23 mouse cellular contexts compared by ENCODE assay signal in the genomic region with DNA sequence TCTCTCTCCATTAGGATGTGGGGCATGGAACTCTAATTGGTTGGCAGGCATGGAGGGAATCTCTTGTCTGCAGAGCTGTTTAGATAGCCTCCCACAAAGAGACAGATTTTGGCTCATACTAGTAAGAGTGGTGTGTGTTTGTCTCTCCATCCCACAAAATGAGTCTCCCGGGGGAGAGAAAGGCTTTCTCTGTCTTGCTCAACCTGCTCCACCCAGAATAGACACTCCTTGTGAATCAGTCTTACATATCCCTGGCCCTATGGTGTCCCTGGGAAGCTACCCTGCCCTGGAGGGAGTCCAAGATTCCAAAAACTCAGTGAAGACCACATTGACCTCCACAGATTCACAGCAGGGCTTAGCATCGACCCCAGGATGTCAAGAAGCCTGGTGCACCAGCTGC. TPM values are rescaled to one million over a fixed set of nuclear protein-coding genes. Genes with fewer than 3 reads are reported as not detected.
DNase-seq lines count a peak whose midpoint lies in the region; ATAC-seq and TF ChIP-seq lines count a peak whose summit lies in the region.
"Had no signal": no experiment of that assay in that cellular context is flagged by ENCODE, and none has a peak within 500 bp of the region (broad histone marks: within the 10 kb centered on the region; RNA-seq: fewer than 3 reads in every experiment).

No protein-coding gene starts in this region.

- peaks cover 52% of the 10 kb centered on the region for H3K4me1 ChIP-seq in hindbrain, embryonic 10.5 days (replicated peaks)
- peaks cover 32% of the 10 kb centered on the region for H3K4me1 ChIP-seq in hindbrain, embryonic 12.5 days
- H3K4me1 ChIP-seq in E14TG2a.4 (replicated peaks; ENCODE audit: low read depth, low read length) = peaks cover 80% of the 10 kb centered on the region
- H3K4me1 ChIP-seq in liver, embryonic 16.5 days (ENCODE audit: control insufficient read depth, low read depth, low read length) = peaks cover 42% of the 10 kb centered on the region

- no peak overlapping the region for H3K4me3 ChIP-seq in hindbrain, embryonic 10.5 days
- H3K4me3 ChIP-seq in hindbrain, embryonic 12.5 days = no peak overlapping the region
- peak overlapping the region; percentile 77 for H3K4me3 ChIP-seq in E14TG2a.4 (replicated peaks; ENCODE audit: low read length)
- no peak overlapping the region for H3K4me3 ChIP-seq in liver, embryonic 16.5 days (ENCODE audit: low read depth, low read length)
- H3K4me3 ChIP-seq: stomach, embryonic 15.5 days had no signal

- POLR2A ChIA-PET in Patski (lab: Charles Lee) = interaction anchor here (1.2 to 1.7 kb wide), 2 partner anchors 9 to 20 kb away, joined by 3 to 5 read pairs; no protein-coding TSS in a partner anchor

- 0 out of 2 replicates have a peak, but pooled peaks cover 6% of the 10 kb centered on the region for H3K27me3 ChIP-seq in hindbrain, embryonic 10.5 days (ENCODE audit: insufficient read depth, poor library complexity, severe bottlenecking)
- 0 out of 2 replicates have a peak, but pooled peaks cover 2% of the 10 kb centered on the region for H3K27me3 ChIP-seq in hindbrain, embryonic 12.5 days
- H3K27me3 ChIP-seq in E14TG2a.4 (ENCODE audit: insufficient read depth, low read length) (no peaks in the 10 kb centered on the region), Patski (no peaks in the 10 kb centered on the region)
- no peaks in the 10 kb centered on the region for H3K27me3 ChIP-seq in liver, embryonic 16.5 days (ENCODE audit: control insufficient read depth, insufficient read depth, low read depth, low read length)
- H3K27me3 ChIP-seq: forebrain, embryonic 15.5 days; limb, embryonic 13.5 days; stomach, embryonic 15.5 days had no signal

- TF ChIP-seq CTCF in E14TG2a.4 (conservative IDR thresholded peaks at IDR 0.05; ENCODE audit: low read length) (no peak), Patski (IDR thresholded peaks at IDR 0.05) (no peak)

- H3K4me2 ChIP-seq in hindbrain, embryonic 12.5 days (replicated peaks) = no peak overlapping the region
- no peak overlapping the region for H3K4me2 ChIP-seq in liver, embryonic 16.5 days (ENCODE audit: low read depth, low read length)

- no peak for ATAC-seq in hindbrain, embryonic 12.5 days (ENCODE audit: low FRiP score)
- peak; percentile 40 for ATAC-seq in Patski
- ATAC-seq in liver, embryonic 16.5 days (ENCODE audit: low read depth) = no peak
- ATAC-seq: CD4-positive, CD25-positive, alpha-beta regulatory T cell, adult 4 months; forebrain, embryonic 15.5 days had no signal

- peaks cover 22% of the 10 kb centered on the region for H3K36me3 ChIP-seq in hindbrain, embryonic 10.5 days
- peaks cover 12% of the 10 kb centered on the region; the same call in 1 of the 2 replicates for H3K36me3 ChIP-seq in hindbrain, embryonic 12.5 days
- peaks cover 28% of the 10 kb centered on the region for H3K36me3 ChIP-seq in E14TG2a.4 (ENCODE audit: insufficient read depth, low read length)
- no peaks in the 10 kb centered on the region; the same call in 1 of the 2 replicates for H3K36me3 ChIP-seq in liver, embryonic 16.5 days (ENCODE audit: control insufficient read depth, insufficient read depth)
- H3K36me3 ChIP-seq: forebrain, embryonic 15.5 days; stomach, embryonic 15.5 days had no signal

- WGBS in hindbrain, embryonic 10.5 days = 74% methylated on average over 2 of the region's 2 CpGs
- WGBS in hindbrain, embryonic 12.5 days = 59% methylated on average over 2 of the region's 2 CpGs
- WGBS in liver, embryonic 16.5 days (ENCODE audit: insufficient replicate concordance) = 57% methylated on average over 2 of the region's 2 CpGs

- H3K9me3 ChIP-seq in hindbrain, embryonic 10.5 days = no peaks in the 10 kb centered on the region
- no peaks in the 10 kb centered on the region for H3K9me3 ChIP-seq in hindbrain, embryonic 12.5 days (replicated peaks)
- no peaks in the 10 kb centered on the region for H3K9me3 ChIP-seq in E14TG2a.4 (ENCODE audit: low read length)
- no peaks in the 10 kb centered on the region for H3K9me3 ChIP-seq in liver, embryonic 16.5 days (replicated peaks; ENCODE audit: control insufficient read depth, low read length)
- H3K9me3 ChIP-seq: forebrain, embryonic 15.5 days; limb, embryonic 13.5 days; stomach, embryonic 15.5 days had no signal

- CTCF ChIA-PET in Patski (lab: Charles Lee) = interaction anchor here (0.9 to 3.2 kb wide), 5 partner anchors 14 to 29 kb away, joined by 3 to 13 read pairs (median 4); no protein-coding TSS in a partner anchor

- H3K9ac ChIP-seq in hindbrain, embryonic 12.5 days = no peak overlapping the region
- no peak overlapping the region for H3K9ac ChIP-seq in liver, embryonic 16.5 days (ENCODE audit: low read depth, low read length)
- H3K9ac ChIP-seq: forebrain, embryonic 15.5 days; limb, embryonic 13.5 days; stomach, embryonic 15.5 days had no signal

- DNase-seq in hindbrain, embryonic 10.5 days (ENCODE audit: low spot score) = no peak
- DNase-seq in Patski (ENCODE audit: low read depth, low spot score) = peak; percentile 95
- DNase-seq in adrenal gland, adult 18-20 months (ENCODE audit: low spot score in 2 of 2) = no peak
- no peak for DNase-seq in right cerebral cortex, postnatal 10 days (ENCODE audit: low spot score in 2 of 2)
- DNase-seq in heart, postnatal 36 days = no peak
- DNase-seq: heart, adult 18-20 months; kidney, adult 9 months; kidney, postnatal 4 days; lung, embryonic 14.5 days; lung, postnatal 4 days; right cerebral cortex, postnatal 14 days had no signal

- in situ Hi-C loops in Patski (cut with MboI; ENCODE audit: low pct_unique_long_range_greater_than_20kb) = loop anchor here (25.0 kb wide), 1 partner anchor 981 kb away; a partner anchor contains a TSS

- intact Hi-C loops in heart, postnatal 36 days (cut with DNase I) = loop anchor here (10.0 kb wide), 1 partner anchor 442 kb away; a partner anchor contains a TSS

- 0 out of 2 replicates have a peak overlapping the region, but pooled peaks have one; percentile 97 for H3K27ac ChIP-seq in hindbrain, embryonic 10.5 days
- no peak overlapping the region for H3K27ac ChIP-seq in hindbrain, embryonic 12.5 days
- H3K27ac ChIP-seq in liver, embryonic 16.5 days (ENCODE audit: low read length) = peak overlapping the region; percentile 68
- H3K27ac ChIP-seq: forebrain, embryonic 15.5 days; limb, embryonic 13.5 days had no signal

RNA-seq across cellular contexts. Expression of a gene that starts 1.6 kb away (rescaled TPM):
- polyA plus RNA-seq in hindbrain, embryonic 10.5 days (2016; fragmentation: Nextera tagmentation; extraction: Ambion mirVana) = 311 and 319 TPM in 2 replicates
- 286 and 293 TPM in 2 replicates for polyA plus RNA-seq in hindbrain, embryonic 12.5 days (2016; fragmentation: Nextera tagmentation; extraction: Ambion mirVana)
- 195 TPM for polyA plus RNA-seq in Patski (2021)
- polyA plus RNA-seq in liver, embryonic 16.5 days (2015; fragmentation: Nextera tagmentation; extraction: Ambion mirVana) = 109 and 114 TPM in 2 replicates
- total RNA-seq in adrenal gland, adult 18-20 months (2021) = 100 to 1,000 TPM; 142 to 147 TPM
- 100 to 1,000 TPM; 118 to 125 TPM for total RNA-seq in heart, postnatal 36 days (2021)

RNA-seq across cellular contexts. Expression of a gene that starts 15.9 kb away (rescaled TPM):
- polyA plus RNA-seq in hindbrain, embryonic 10.5 days (2016; fragmentation: Nextera tagmentation; extraction: Ambion mirVana) = 0.12 TPM in 1 of 2 replicates, not detected in the other
- not detected in 2 replicates for polyA plus RNA-seq in hindbrain, embryonic 12.5 days (2016; fragmentation: Nextera tagmentation; extraction: Ambion mirVana)
- polyA plus RNA-seq in Patski (2021) = not detected
- polyA plus RNA-seq in liver, embryonic 16.5 days (2015; fragmentation: Nextera tagmentation; extraction: Ambion mirVana) = not detected in 2 replicates
- total RNA-seq in adrenal gland, adult 18-20 months (2021) = under 1 TPM in 1 of 2 experiments, not detected in 1; 0.13 TPM
- not detected for total RNA-seq in heart, postnatal 36 days (2021)
- total RNA-seq: gastrocnemius, adult 18-20 months; heart, adult 18-20 months had no signal
- polyA plus RNA-seq: forebrain, embryonic 15.5 days; hindbrain, embryonic 11.5 days; limb, embryonic 13.5 days; stomach, embryonic 15.5 days had no signal

RNA-seq across cellular contexts. Expression of a gene that starts 50.1 kb away (rescaled TPM):
- polyA plus RNA-seq in hindbrain, embryonic 10.5 days (2016; fragmentation: Nextera tagmentation; extraction: Ambion mirVana) = 9.6 and 11.9 TPM in 2 replicates
- 6.5 and 6.7 TPM in 2 replicates for polyA plus RNA-seq in hindbrain, embryonic 12.5 days (2016; fragmentation: Nextera tagmentation; extraction: Ambion mirVana)
- 0.15 TPM for polyA plus RNA-seq in Patski (2021)
- 4.9 and 6.0 TPM in 2 replicates for polyA plus RNA-seq in liver, embryonic 16.5 days (2015; fragmentation: Nextera tagmentation; extraction: Ambion mirVana)
- 1 to 10 TPM; 1.8 to 8.5 TPM for total RNA-seq in adrenal gland, adult 18-20 months (2021)
- 1 to 10 TPM; 1.4 to 1.7 TPM for total RNA-seq in heart, postnatal 36 days (2021)

RNA-seq across cellular contexts. Expression of a gene that starts 55.7 kb away (rescaled TPM):
- 0.59 and 1.4 TPM in 2 replicates for polyA plus RNA-seq in hindbrain, embryonic 10.5 days (2016; fragmentation: Nextera tagmentation; extraction: Ambion mirVana)
- polyA plus RNA-seq in hindbrain, embryonic 12.5 days (2016; fragmentation: Nextera tagmentation; extraction: Ambion mirVana) = 2.5 and 3.0 TPM in 2 replicates
- not detected for polyA plus RNA-seq in Patski (2021)
- 1.9 and 2.3 TPM in 2 replicates for polyA plus RNA-seq in liver, embryonic 16.5 days (2015; fragmentation: Nextera tagmentation; extraction: Ambion mirVana)
- total RNA-seq in adrenal gland, adult 18-20 months (2021) = not detected
- over 10,000 TPM; 18,107 to 20,333 TPM for total RNA-seq in heart, postnatal 36 days (2021)
- total RNA-seq: layer of hippocampus, postnatal 10 days; monocyte, adult 5-6 weeks had no signal
- polyA plus RNA-seq: CD4-positive, CD25-positive, alpha-beta regulatory T cell, adult 4 months; urinary bladder, adult 2 months had no signal
